Mouse (Mus musculus) embryonic facial prominence, embryonic 15.5 days (tissue): ENCODE results near the gene Il17rd. TPM values are rescaled to one million over a fixed set of nuclear protein-coding genes. Genes with fewer than 3 reads are reported as not detected.

ENCODE experiments used
- ATAC-seq: fragments of 200-750 bp; cut with Nextera tagmentation; 2 replicates; pipeline ENCODE4 v1.8.0; 2017; ENCODE audit warnings: low read depth, moderate TSS enrichment; ENCODE audit not compliant: insufficient number of reproducible peaks, low FRiP score, low TSS enrichment
- H3K27ac ChIP-seq: fragments of 300-500 bp; sonication (generic); replicated peaks from 2 replicates; pipeline ENCODE4 v1.5.1; 2015; ENCODE audit warnings: mild to moderate bottlenecking, inconsistent platforms
- H3K27me3 ChIP-seq: fragments of 300-500 bp; sonication (generic); 2 replicates; pipeline ENCODE4 v1.6.1; 2015; ENCODE audit warnings: inconsistent platforms
- H3K36me3 ChIP-seq: fragments of 300-500 bp; sonication (generic); 2 replicates; pipeline ENCODE4 v1.6.1; 2015; ENCODE audit warnings: mild to moderate bottlenecking, inconsistent platforms
- H3K4me1 ChIP-seq: fragments of 300-500 bp; sonication (generic); 2 replicates; pipeline ENCODE4 v1.6.1; 2015; ENCODE audit warnings: inconsistent platforms
- H3K4me2 ChIP-seq: fragments of 300-500 bp; sonication (generic); replicated peaks from 2 replicates; pipeline ENCODE4 v1.6.1; 2015; ENCODE audit warnings: mild to moderate bottlenecking, inconsistent platforms
- H3K4me3 ChIP-seq: fragments of 300-500 bp; sonication (generic); replicated peaks from 2 replicates; pipeline ENCODE4 v1.5.1; 2015; ENCODE audit warnings: mild to moderate bottlenecking, inconsistent platforms
- H3K9ac ChIP-seq: fragments of 300-500 bp; sonication (generic); 2 replicates; pipeline ENCODE4 v1.6.1; 2015; ENCODE audit warnings: inconsistent platforms
- H3K9me3 ChIP-seq: fragments of 300-500 bp; sonication (generic); replicated peaks from 2 replicates; pipeline ENCODE4 v1.6.1; 2016; ENCODE audit warnings: inconsistent platforms
- WGBS: fragments of 180-500 bp; shearing (Covaris S2); methylation state at CpG from one replicate; pipeline ENCODE4 v1.1.7; 2015; 5-methylcytosine and 5-hydroxymethylcytosine counted together
- polyA plus RNA-seq: library from polyadenylated mRNA; unstranded; fragments of >200 nt; fragmentation: Nextera tagmentation; extraction: Ambion mirVana; gene quantifications from 2 replicates; pipeline ENCODE4 v1.2.1, GENCODE M21; 2015

Il17rd gene
- polyA plus RNA-seq, 1 experiment from 2014 or later = 4.4 TPM

DNA sequence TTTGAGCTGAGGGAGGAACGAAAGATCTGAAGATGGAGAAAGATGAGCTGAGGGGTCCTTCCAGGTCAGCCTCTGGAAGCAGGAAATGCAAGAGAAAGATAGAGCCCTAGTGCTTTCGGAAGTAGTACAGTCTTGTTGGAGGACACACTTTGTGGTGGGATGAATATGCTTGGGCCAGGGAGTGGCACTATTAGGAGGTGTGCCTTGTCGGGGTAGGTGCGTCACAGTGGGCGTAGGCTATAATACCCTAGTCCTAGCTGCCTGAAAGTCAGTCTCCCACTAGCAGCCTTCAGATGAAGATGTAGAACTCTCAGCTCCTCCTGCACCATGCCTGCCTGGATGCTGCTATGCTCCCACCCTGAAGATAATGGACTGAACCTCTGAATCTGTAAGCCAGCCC is 110.7 kb downstream of the Il17rd start:
- ATAC-seq = no peak
- Histone ChIP-seq H3K4me3 (no peak overlapping the region), H3K4me1 (peaks cover 19% of the 10 kb centered on the region), H3K9ac (no peak overlapping the region), H3K9me3 (no peaks in the 10 kb centered on the region), H3K4me2 (no peak overlapping the region), H3K27me3 (no peaks in the 10 kb centered on the region), H3K36me3 (no peaks in the 10 kb centered on the region), H3K27ac (no peak overlapping the region)
- 90% methylated on average over 5 of the region's 5 CpGs for WGBS

- Histone ChIP-seq H3K9me3 (no peaks in the 10 kb centered on the region), H3K27me3 (no peaks in the 10 kb centered on the region; the same call in 1 of the 2 replicates), H3K4me2 (no peak overlapping the region), H3K36me3 (no peaks in the 10 kb centered on the region), H3K9ac (no peak overlapping the region), H3K4me1 (peaks cover 18% of the 10 kb centered on the region), H3K4me3 (no peak overlapping the region), H3K27ac (no peak overlapping the region)
- 67% methylated on average over 6 of the region's 6 CpGs for WGBS
- no peak for ATAC-seq
These were observed 111.4 kb downstream of the Il17rd start for GRCm38 (mm10) chr14:27150011-27150640.

DNA sequence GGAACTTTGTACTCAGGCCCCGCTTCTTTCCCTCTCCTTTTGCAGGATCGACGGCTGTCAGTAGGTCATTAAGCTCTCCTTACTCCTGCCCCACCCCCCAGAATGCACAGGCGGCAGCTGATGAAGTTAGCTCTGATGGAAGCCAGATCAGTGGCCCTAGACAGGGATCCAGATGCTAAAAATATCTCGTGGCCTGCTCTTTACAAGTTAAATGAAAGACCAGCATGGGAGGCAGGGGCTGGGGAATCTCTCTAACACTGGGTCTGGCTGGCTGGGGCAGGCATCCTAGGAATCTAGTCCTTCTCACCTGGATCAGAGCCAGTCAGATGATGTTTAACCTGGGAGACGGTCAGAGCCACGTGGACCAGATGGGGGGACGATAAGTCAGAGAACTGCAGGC is 112.7 kb downstream of the Il17rd start:
- no peak overlapping the region for H3K9ac ChIP-seq
- no peak overlapping the region for H3K4me2 ChIP-seq
- ATAC-seq = peak; percentile 48; the same call in 1 of the 2 replicates
- 16% methylated on average over 8 of the region's 8 CpGs for WGBS
- H3K36me3 ChIP-seq = no peaks in the 10 kb centered on the region
- H3K4me3 ChIP-seq = no peak overlapping the region
- no peaks in the 10 kb centered on the region for H3K9me3 ChIP-seq
- no peak overlapping the region for H3K27ac ChIP-seq
- H3K4me1 ChIP-seq = peaks cover 11% of the 10 kb centered on the region
- no peaks in the 10 kb centered on the region; the same call in 1 of the 2 replicates for H3K27me3 ChIP-seq

DNA sequence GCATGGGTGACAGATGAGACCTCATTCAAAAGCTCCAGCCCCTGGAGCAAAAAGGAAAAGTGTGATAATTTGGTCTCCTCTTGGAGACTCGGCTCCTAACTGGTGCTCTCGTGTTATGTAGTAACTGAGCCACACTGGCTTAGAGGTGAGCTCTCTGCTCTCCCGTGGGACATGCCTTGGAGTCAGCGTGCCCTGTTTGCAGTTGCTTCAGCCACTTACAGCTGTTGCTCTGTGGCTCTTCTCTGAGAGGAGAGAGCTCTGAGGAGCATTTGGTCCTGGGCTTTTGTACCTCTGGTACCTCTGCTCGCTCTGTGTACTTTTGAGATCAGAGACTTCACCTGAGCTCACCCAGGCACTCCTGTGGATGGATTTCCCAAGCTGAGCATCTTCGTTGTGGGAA is 116.3 kb downstream of the Il17rd start:
- no peaks in the 10 kb centered on the region for H3K9me3 ChIP-seq
- H3K27me3 ChIP-seq = no peaks in the 10 kb centered on the region; the same call in 1 of the 2 replicates
- H3K36me3 ChIP-seq = no peaks in the 10 kb centered on the region
- no peak overlapping the region for H3K4me3 ChIP-seq
- WGBS = 58% methylated on average over 6 of the region's 6 CpGs
- H3K9ac ChIP-seq = no peak overlapping the region
- H3K27ac ChIP-seq = no peak overlapping the region
- H3K4me1 ChIP-seq = peaks cover 11% of the 10 kb centered on the region
- no peak for ATAC-seq
- no peak overlapping the region for H3K4me2 ChIP-seq

GRCm38 (mm10) chr14:27156032-27156431 is 117.3 kb downstream of the Il17rd start:
- ATAC-seq = no peak
- Histone ChIP-seq H3K4me3 (no peak overlapping the region), H3K9me3 (no peaks in the 10 kb centered on the region), H3K36me3 (no peaks in the 10 kb centered on the region), H3K27ac (no peak overlapping the region), H3K9ac (no peak overlapping the region), H3K4me1 (peaks cover 11% of the 10 kb centered on the region), H3K4me2 (no peak overlapping the region), H3K27me3 (no peaks in the 10 kb centered on the region; the same call in 1 of the 2 replicates)
- 55% methylated on average over 6 of the region's 6 CpGs for WGBS

Other genes starting within 250 kb of the Il17rd start
- 0.11 TPM in 1 of 2 replicates, not detected in the other for gene Asb14, start 144.4 kb upstream of the Il17rd start, polyA plus RNA-seq
- 39.3 and 47.7 TPM in 2 replicates for gene Appl1, start 67.7 kb upstream of the Il17rd start, polyA plus RNA-seq
- 0.28 and 0.39 TPM in 2 replicates for gene Hesx1, start 44.5 kb upstream of the Il17rd start, polyA plus RNA-seq
- gene Arhgef3, start 76.0 kb downstream of the Il17rd start, polyA plus RNA-seq = 16.2 and 17.1 TPM in 2 replicates